Mouse (Mus musculus) small intestine, adult 2 months (tissue): ENCODE measurements around the gene Morc3. TPM values are rescaled to one million over a fixed set of nuclear protein-coding genes. Genes with fewer than 3 reads are reported as not detected.

Source experiments
- H3K27ac ChIP-seq: fragments of 200-500 bp; 2 replicates; pipeline ENCODE4 v1.5.1; 2012; ENCODE audit warnings: low read depth, low read length, control low read depth, inconsistent platforms; ENCODE audit not compliant: insufficient read depth
- H3K27me3 ChIP-seq: fragments of 200-500 bp; 2 replicates; pipeline ENCODE4 v1.6.1; 2012; ENCODE audit warnings: mild to moderate bottlenecking, moderate library complexity, low read length, inconsistent platforms; ENCODE audit not compliant: control insufficient read depth, insufficient read depth
- H3K36me3 ChIP-seq: fragments of 200-500 bp; 2 replicates; pipeline ENCODE4 v1.6.1; 2012; ENCODE audit warnings: mild to moderate bottlenecking, low read length, control low read depth, inconsistent platforms; ENCODE audit not compliant: control insufficient read depth, insufficient read depth
- H3K4me1 ChIP-seq: fragments of 200-500 bp; 2 replicates; pipeline ENCODE4 v1.6.1; 2012; ENCODE audit warnings: low read length, inconsistent platforms, mixed read lengths; ENCODE audit not compliant: control insufficient read depth, insufficient read depth, insufficient read length
- H3K4me3 ChIP-seq: fragments of 200-500 bp; 2 replicates; pipeline ENCODE4 v1.5.1; 2012; ENCODE audit warnings: low read depth, mild to moderate bottlenecking, control low read depth, inconsistent platforms, low read length, moderate library complexity
- CTCF ChIP-seq: fragments of 200-500 bp; IDR thresholded peaks from 2 replicates; pipeline ENCODE4 v1.5.1; 2012; ENCODE audit warnings: low read depth, mild to moderate bottlenecking, control low read depth, inconsistent platforms, low read length, moderate library complexity, mixed read lengths; ENCODE audit not compliant: insufficient replicate concordance, insufficient read length; ENCODE audit errors: extremely low read depth
- POLR2A ChIP-seq: fragments of 200-500 bp; IDR thresholded peaks from 2 replicates; pipeline ENCODE4 v1.6.1; 2012; ENCODE audit warnings: low read depth, mild to moderate bottlenecking, control low read depth, inconsistent platforms, low read length, moderate library complexity
- WGBS: fragments of 180-500 bp; shearing (Covaris S2); methylation state at CpG from one replicate; pipeline ENCODE4 v1.1.7; 2018; 5-methylcytosine and 5-hydroxymethylcytosine counted together
- polyA plus RNA-seq: library from polyadenylated mRNA; depleted of rRNA; stranded (reverse); fragments of >200 nt; gene quantifications from 2 replicates; pipeline ENCODE4 v1.2.3, GENCODE M21; 2012

Morc3 gene
- polyA plus RNA-seq, 1 experiment, result 2.7 TPM

DNA sequence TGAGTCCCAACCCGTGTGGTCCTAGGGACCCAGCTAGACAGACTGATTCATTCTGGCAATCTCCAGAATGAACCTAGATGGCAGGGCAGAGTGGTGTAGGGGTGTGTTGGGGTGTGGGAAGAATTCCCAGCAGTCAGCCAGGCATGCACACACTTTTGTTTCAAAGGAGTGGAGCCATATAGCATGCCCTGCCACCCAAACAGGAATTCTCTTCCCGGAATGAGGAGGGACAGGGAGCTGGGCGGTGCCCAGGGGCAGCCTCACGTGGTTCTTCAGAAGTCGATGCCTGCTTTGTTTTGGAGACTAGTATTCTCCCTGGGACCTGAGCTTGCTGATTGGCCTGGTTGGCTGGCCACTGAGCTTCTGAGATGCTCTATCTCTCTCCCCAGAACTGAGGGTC, 37.1 kb upstream of the Morc3 start:
- no peak for TF ChIP-seq POLR2A
- peaks cover 17% of the 10 kb centered on the region; the same call in 1 of the 2 replicates for H3K4me1 ChIP-seq
- H3K27ac ChIP-seq, result no peak overlapping the region
- no peak overlapping the region for H3K4me3 ChIP-seq
- H3K27me3 ChIP-seq, result no peaks in the 10 kb centered on the region
- WGBS, result 89% methylated on average over 5 of the region's 5 CpGs
- peaks cover 29% of the 10 kb centered on the region for H3K36me3 ChIP-seq

DNA sequence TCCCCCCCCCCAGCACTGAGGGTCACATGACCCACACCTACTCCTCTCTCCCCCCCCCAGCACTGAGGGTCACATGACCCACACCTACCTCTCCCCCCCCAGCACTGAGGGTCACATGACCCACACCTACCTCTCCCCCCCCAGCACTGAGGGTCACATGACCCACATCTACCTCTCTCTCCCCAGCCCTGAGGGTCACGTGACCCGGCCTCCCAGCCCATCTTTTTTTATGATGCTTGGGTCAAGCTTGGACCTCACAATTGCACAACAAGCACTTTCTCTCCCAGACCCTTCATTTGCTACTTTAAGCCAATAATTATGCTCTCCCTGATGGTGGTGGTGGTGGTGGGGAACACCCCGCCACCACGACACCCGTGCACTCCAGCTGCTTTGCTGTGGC, 36.5 kb upstream of the Morc3 start:
- Histone ChIP-seq H3K4me1 (peaks cover 17% of the 10 kb centered on the region; the same call in 1 of the 2 replicates), H3K27ac (no peak overlapping the region), H3K4me3 (no peak overlapping the region), H3K27me3 (no peaks in the 10 kb centered on the region), H3K36me3 (peaks cover 34% of the 10 kb centered on the region)
- WGBS, result 96% methylated on average over 5 of the region's 5 CpGs
- TF ChIP-seq POLR2A (no peak), CTCF (no peak)

DNA sequence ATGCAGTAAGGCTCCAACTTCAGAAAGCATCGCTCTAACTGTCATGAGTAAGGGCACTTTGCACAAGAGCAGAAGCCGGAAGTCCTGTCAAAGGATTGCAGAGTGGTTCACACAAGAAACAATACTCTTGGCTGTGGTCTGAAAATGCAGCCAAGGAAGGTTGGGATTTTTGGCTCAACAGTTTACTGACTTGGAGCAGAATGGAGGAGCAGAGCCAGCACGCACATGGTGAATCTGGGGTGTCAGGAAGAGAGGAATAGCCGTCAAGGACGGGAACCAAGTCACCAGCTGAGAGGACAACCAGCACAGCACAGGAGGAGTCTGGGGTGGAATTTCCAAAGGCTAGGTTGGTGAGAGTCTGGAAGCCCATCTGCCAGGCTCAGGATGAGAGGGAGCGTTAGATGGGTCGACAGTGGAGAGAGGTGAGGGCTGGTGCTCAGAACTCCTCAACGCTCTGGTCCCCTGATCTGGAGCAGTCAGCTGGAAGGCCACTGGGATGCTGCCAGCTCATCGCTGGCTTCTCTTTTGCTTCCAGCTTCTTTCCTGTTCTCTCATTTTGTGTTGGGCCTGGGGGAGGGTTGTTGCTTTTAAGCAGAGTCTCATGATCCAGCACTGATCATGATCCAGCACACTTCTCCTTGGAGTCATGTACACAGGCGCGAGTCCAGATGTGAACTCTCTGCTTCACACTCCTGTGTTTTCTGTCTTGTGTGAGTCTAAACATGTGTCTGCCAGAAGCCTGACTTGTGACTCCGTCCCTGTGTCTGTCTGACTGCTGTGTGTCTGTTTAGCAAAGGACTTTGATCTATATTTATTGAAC, 34.7 kb upstream of the Morc3 start:
- H3K27me3 ChIP-seq, result no peaks in the 10 kb centered on the region
- peak overlapping the region; percentile 6; the same call in 1 of the 2 replicates for H3K27ac ChIP-seq
- 64% methylated on average over 12 of the region's 12 CpGs for WGBS
- peaks cover 30% of the 10 kb centered on the region for H3K36me3 ChIP-seq
- TF ChIP-seq POLR2A (no peak), CTCF (no peak)
- no peak overlapping the region for H3K4me3 ChIP-seq
- H3K4me1 ChIP-seq, result peaks cover 17% of the 10 kb centered on the region; the same call in 1 of the 2 replicates

DNA sequence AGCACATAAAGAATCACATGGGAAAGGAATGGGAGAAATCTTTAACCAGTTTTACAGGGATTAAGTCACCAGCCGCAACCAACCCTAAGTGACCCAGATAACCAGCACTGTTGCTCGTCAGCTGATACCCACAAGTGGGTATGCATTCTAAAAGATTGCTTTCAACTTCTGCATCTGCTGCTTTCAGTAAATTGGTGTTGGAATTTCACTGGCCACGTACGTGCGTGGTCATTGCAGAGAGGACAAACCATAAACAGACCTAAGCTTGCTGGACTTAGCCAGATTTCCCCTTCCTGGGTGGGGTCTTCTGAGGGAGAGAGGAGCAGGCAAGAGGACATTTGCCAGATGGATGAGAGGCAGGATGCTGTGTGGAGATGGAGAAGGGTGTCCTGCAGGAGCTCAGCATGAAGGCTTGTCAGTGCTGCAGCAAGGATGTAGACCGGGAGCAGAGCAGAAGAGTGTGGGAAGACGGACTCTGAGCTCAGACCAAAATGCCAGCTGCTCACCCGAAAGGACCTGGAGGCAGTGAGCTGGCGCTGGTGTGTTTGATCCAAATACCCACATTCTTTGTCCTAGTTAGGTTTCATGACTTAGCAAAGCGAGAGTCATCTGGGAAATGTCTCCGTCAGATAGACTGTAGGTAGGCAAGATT, 34.0 kb upstream of the Morc3 start:
- Histone ChIP-seq H3K27me3 (no peaks in the 10 kb centered on the region), H3K4me1 (peaks cover 17% of the 10 kb centered on the region; the same call in 1 of the 2 replicates), H3K36me3 (peaks cover 26% of the 10 kb centered on the region), H3K27ac (no peak overlapping the region), H3K4me3 (no peak overlapping the region)
- 61% methylated on average over 11 of the region's 11 CpGs for WGBS
- TF ChIP-seq POLR2A, result no peak
- TF ChIP-seq CTCF, result no peak

DNA sequence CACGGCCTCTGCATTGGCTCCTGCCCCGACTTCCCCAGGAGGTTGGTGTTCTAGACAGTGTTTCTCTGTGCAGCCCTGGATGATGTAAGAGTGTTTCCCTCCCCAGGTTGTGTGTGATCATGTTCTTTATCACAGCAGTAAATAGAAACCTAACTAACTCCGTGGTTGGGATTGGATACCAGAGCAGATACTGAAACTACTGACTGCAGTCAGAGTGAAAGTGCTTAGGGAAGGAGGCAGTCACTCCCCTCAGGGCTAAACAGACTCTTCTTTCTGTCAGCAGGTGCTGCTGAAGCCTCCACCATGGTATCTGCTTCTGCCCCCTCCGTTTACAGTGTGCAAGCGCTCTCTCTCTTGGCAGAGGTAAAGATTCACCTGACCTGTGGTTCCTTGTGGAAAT, 33.3 kb upstream of the Morc3 start:
- WGBS, result 43% methylated on average over 5 of the region's 5 CpGs
- Histone ChIP-seq H3K36me3 (peaks cover 25% of the 10 kb centered on the region), H3K4me3 (no peak overlapping the region), H3K4me1 (peaks cover 17% of the 10 kb centered on the region; the same call in 1 of the 2 replicates), H3K27me3 (no peaks in the 10 kb centered on the region), H3K27ac (peak overlapping the region; percentile 29; the same call in 1 of the 2 replicates)
- no peak for TF ChIP-seq POLR2A
- TF ChIP-seq CTCF, result no peak

DNA sequence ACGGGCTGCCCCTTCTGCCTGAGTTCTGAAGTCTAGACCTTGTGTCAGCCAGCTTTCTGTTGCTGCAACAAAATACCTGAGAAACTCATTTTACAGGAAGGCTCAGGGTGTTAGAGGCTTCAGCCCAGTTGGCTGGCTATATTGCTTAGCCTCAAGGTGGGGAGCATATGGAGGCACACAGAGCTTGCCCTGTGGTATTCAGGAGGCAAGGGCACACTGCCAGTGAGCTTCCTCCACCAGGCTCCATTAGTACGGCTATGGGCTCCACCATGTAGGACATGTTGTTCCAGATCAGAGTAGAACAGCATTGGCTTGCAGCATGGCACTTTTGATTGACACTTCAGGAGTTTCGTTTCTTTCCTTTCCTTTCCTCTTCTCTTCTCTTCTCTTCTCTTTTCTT, 32.9 kb upstream of the Morc3 start:
- Histone ChIP-seq H3K4me3 (no peak overlapping the region), H3K36me3 (peaks cover 24% of the 10 kb centered on the region), H3K27ac (peak overlapping the region; percentile 29; the same call in 1 of the 2 replicates), H3K27me3 (no peaks in the 10 kb centered on the region), H3K4me1 (peaks cover 17% of the 10 kb centered on the region; the same call in 1 of the 2 replicates)
- TF ChIP-seq POLR2A (no peak), CTCF (no peak)
- WGBS, result 78% methylated on average over 3 of the region's 3 CpGs

DNA sequence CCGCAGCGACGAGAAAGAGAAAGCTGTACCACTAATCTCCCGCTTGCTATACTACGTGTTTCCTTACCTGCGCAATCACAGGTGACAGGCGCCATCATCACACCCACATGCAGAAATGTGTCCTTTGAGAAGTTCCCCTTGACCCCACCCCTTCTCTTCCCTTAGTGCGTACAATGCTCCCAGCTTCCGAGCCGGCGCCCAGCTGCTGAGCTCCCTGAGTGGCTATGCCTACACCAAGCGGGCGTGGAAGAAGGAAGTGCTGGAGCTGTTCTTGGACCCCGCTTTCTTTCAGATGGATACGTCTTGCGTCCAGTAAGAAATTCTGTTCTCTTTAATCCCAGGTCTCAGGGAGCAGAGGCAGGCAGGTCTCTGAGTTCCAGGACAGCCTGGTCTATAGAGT, 32.0 kb upstream of the Morc3 start:
- Histone ChIP-seq H3K36me3 (peaks cover 26% of the 10 kb centered on the region), H3K27ac (no peak overlapping the region), H3K4me3 (no peak overlapping the region), H3K27me3 (no peaks in the 10 kb centered on the region), H3K4me1 (peaks cover 17% of the 10 kb centered on the region)
- TF ChIP-seq POLR2A (no peak), CTCF (no peak)
- 95% methylated on average over 16 of the region's 16 CpGs for WGBS
